Mouse (Mus musculus): ENCODE measurements at regions not wholly inside any gene's neighbourhood (a gene's known extent, or its start where the extent isn't known, plus 50 kb on each side); places are given as distances from the start of the nearest gene placed in this dataset.

DNA sequence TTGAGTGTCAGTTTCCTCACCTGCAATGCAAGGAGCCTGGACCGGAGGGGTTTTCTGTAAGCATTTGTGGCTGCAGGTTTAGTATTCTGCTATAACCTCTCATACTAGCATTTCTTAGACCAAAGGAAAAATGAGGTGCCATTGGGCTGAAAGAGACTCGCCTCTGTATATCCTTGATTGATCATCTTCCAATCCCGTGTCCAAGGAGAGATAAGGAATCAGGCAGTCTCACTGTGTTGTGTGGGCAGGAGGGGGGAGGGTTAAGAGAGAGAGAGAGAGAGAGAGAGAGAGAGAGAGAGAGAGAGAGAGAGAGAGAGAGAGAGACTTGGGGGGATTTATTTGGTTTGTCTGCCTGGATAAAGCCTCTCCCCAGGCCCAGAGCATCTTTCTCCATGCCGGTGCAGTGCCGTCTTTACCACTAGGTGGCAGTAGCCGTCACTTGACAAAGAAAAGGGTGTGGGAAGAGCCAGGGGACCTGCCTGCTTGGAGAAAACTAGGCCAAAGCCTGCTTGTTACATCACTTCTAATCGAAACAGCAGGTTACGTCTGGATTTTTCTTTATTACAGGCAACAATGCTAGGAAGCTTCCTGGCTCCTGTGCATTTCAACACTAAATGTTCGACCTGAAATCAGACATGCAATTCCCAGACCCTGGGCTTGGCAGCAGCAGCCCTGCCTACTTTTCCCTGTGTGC lies 56.1 kb upstream of the Ces5a start:
- DNase-seq, result peak; percentile 32

DNA sequence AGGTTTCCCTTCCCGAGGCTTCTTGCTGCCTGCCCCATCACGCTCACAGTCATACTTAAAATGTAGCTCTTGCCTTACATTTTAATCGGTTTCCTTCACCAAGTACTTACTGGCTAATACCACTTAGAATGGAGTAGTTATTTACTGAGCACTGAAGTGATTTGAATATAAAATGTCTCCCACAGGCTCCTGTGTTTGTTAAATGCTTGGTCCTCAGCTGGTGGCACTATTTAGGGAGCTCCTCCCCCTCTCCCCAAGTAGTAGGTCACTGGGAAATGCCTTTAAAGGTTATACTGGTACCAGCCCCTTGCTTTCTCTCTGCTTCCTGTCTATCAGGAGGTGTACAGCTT lies 56.6 kb upstream of the Ces5a start:
- no peak for DNase-seq

DNA sequence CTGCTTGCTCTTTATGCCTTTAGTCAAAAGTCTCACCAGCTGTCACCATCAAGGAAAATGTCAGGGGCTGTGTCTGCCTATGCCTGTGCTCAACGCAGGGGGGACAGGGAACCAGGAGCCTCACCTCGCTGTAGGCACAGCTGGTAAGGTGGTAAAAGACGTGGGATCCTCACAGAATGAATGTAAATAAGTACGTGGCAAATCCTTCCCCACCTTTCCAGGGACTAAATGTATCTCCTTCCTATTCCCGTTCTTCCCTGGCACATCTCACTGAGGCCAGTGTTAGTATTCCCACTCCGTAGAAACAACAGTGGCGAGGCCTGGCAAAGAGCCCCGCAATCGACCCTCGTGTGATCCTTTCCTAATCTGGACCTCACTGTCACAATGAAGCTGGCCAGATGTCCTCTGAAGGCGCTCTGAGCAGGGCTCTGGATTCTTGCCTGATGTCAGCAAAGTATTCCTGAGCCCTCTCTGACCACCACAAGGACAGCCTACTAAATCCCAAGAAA lies 63.0 kb upstream of the Ces5a start:
- DNase-seq, result no peak

DNA sequence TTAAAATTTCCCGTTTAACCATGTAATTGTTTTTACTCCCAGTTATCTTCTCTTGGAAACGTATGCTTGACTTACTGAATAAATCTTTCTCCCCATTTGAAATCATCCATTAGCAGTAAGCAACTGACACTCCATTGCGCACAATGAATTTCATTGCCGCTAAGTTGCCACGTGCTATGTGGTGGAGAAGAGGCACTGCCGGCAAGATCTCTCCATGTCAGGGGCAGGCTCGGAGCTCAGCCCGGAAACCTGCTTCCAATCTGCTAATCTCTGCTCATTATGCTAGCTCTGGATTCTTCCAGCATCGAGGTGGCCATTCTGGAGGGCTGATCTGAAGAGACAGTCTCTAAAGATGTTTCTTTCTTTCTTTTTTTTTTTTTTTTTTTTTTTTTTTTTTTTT lies 63.7 kb upstream of the Ces5a start:
- DNase-seq, result no peak

DNA sequence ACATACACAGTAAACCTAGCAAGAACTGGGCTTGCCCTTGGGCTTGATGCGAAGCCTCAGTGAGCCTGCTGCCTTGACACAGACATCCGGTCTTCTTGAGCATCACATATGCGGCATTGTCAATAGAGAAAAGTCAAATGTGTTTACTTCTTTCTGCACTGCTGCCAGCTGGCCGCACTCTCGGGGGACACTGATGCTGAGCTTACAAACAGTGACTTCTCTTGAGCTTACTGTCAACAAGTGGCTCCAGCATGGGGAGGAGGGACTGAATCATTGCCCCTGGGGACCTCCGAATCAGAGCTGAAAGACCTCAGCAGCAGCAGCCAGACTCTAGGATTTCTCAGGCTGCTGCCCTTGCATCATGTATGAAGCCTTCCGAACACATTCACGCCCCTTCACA lies 64.1 kb upstream of the Ces5a start:
- no peak for DNase-seq

DNA sequence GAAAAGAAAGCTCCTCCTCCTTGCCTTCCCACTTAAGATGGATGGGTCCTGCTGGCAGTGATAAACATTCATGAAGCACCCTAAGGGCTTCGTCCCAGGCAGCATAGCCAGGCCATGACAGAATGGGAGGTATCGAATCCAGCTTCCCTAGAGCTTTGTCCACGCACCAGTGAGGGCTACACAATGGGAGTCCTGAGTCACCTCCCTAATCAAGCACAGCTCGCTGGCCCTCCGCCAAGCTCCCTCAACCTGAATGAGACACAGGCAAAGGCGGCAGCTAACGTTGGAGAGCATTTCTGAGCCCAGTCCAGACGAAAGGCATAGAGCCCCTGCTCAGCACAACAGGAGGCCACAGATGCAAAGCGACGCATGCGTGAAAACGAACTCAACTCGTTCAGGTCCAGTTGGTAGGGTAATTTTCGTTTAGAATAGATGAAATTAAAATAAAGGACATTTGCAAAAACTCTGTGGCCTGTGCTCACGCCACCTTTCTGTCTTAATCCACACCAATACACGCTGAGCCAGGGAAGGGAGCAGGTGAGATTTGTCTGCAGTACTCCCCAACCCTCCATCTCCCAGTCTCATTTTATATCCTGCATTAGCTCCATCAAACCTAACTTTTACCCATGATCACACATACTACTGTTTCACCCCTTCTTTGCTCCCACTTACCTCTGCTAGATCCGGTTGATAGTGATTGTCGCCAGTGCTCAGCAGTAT lies 91.3 kb upstream of the Ces5a start:
- DNase-seq, result peak; percentile 31

DNA sequence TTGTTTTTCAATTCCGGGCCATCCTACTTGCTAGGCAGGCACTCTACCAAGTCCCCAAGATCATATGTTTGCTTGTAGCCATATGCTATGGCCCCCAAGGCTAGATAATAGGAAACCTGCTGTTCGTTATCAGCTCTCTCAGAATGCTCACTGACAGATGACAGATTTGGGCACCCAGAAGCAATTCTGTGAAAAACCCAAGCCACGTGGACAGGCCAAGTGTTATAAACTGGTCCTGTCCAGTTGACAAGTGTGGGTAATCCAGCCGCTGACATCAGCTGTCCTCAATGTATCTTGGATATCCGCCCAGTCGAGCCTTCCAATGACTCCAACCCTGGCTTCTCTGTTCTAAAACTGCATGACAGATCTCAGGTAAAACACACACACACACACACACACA lies 92.0 kb upstream of the Ces5a start:
- no peak for DNase-seq

DNA sequence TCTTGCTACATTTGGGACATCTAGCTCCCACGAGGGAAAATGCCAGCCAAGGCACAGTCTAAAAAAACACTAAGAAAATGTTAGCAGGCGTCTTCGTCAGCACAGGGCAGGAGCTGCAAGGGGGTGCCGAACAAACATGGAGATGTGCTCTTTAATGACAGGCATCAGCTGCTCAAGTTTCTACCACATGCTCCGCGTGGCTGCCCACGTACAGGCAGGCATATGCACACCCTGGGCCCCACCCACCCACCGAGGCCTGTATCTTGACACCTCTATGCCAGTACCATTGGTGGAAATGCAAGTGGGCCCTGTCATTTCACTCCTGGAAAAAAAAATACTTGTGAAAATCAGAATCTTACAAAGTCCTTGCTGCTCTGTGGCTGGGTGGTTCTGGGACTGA lies 97.3 kb upstream of the Ces5a start:
- DNase-seq, result no peak

DNA sequence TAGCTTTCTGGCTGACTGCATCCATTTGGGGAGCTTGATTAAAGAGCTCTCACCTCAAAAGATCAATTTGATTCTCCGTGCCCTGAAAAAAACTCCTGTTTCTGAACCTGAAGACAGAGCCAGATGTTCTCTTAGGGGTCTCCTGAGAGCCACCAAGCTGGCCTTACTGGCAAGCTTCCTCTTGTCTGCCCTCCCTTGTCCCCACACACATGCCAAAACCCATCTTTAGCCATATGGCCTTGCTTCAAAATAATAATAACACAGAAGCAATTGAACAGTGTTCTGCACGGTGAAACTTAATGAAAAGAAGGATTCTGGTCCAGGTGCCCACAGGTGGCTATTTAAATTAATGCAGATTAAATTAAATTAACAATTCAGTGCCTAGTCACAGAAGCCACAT lies 107.1 kb upstream of the Ces5a start:
- no peak for DNase-seq

DNA sequence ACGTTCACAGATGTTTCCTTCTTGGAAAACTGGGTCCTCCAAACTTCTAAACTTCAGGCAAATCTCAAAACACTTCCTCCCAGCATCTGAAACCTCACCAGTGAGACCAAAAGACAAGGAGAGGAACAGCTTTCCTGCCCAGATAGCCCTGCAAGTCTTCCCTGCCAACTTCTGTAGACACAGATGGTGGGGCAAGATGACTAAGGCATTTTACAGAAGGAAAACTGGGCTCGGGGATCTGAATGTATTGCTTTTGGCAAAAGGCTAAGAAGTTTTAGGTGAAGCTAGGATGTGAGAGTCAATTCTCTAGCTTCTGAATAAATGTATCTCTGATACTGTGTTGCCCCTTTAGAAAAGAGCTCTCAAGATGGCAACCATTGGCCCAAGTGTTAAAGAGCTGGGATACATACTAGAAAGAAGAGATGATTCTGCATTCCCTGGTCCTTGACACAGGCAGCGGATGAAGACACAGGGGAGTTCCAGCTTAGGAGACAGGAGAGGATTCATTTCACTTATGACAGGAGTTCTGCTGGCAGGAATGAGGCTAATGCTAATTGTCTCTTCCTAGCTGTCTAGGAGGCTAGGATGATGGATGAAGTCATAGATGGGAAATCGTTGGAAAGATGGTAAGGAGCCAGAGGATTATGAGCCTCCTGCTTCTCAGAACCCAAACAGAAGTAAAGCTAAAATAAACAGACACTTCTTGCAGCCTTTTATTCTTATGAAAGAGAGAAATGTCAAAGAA lies 108.0 kb upstream of the Ces5a start:
- DNase-seq, result no peak

DNA sequence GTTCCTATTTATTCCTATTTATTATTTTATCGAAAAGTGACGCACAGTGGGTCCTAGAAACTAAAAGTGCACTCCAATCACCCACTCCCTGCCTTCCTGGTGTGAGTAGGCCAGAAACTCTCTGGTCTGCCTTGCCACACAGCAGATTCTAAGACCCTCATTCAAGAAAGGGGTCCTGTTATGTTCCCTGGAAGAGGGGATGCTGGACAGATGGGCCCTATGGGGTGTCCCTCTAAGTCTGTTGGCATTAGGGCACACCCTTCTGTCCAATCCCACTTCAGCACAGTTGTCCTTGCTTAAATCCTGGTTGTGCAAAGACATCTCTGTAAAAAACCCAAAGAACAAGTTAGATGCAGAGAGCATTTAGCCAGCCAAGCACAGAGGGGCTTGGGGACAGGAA lies 117.8 kb upstream of the Ces5a start:
- DNase-seq, result no peak

DNA sequence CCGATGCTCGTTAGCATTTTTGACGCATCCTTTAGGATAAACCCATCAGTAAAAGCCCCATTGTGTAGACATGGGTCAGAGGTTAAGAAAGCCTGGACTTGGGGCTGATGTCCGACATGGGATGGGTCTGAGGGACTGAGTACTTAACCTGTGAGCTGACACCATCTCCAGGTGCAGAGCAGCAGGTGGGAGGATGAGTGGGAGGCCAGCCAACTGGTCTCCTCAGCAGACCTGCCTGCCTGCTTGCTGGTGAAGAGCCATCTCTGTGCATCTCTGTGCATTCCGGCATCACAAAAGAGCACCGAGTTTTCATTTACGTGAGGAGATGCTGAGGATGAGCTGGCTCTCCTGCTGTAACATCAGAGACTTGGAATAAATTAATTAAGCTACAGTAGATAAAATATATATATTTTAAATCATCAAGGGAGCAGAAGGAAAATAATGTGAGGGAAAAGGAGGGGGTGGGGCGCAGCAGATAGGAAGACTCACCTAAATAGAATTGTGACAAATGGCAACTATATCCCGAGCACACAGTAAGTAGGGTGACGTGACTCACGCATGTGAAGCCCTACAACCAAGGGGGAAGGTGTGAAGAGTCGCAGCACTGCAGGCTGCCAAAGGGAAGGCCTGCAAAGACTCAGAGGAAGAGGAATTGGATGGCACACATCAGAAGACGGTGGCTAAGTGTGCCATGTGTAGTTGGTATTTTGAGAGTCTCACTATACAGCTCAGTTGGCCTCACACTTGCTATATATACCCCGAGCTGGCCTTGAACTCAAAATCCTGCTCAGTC lies 118.5 kb upstream of the Ces5a start:
- no peak for DNase-seq

DNA sequence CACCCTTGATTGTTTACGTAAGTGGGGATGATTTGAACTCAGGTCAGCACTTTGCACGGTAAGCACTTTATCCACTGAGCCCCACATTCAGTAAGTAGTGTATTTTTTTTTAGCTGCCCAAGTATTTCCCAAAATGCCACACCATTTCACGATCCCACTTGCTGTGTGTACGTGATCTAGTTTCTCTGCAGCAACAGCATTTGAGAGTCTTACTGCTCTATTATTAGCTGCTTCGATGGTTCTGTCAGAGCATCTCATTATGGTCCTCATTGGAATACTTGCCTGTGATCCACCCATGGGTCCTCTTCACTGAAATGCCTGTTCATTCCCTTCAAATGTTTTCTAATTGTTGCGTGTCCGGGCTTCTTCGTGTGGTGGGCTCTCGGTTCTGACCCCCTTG lies 120.1 kb upstream of the Ces5a start:
- DNase-seq, result no peak

DNA sequence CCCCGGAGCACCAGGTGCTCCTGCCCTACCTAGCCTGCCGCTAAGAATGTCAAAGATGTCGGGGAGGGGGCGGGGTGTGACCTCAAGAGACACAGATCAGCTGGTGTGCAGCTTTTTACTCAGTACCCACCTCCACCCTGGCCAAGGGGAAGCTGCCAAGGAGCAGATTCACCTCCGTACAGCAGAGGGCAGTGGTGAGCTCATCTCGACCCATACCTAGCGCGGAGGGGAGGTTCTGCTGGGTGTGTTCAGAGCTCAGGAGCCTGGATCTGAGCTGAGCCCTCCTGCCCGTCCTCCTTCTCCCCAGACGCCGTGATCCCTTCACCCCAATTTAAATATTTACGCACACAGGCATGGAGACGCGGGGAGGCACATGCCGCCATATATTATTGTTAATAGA lies 126.1 kb upstream of the Ces5a start:
- DNase-seq, result peak; percentile 64

DNA sequence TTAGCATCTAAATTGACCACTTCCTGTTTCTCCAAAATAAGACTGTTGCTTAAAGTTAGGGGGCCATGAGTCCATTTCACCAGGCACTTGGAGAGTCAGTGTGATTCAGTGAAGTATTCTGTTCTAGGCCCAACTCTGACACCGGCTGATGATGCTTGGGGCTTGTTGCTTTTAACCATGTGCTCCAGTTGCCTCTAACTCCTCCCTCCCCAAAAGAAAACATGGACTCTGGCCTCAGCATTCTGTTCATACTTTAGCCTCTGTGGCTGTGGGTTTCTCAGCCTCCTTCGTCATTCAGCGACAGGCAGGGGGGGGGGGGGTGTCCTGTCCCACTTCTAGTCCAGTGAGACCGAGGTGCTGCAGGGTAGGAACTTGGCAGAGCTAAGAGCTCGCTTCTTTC lies 126.6 kb upstream of the Ces5a start:
- DNase-seq, result no peak

DNA sequence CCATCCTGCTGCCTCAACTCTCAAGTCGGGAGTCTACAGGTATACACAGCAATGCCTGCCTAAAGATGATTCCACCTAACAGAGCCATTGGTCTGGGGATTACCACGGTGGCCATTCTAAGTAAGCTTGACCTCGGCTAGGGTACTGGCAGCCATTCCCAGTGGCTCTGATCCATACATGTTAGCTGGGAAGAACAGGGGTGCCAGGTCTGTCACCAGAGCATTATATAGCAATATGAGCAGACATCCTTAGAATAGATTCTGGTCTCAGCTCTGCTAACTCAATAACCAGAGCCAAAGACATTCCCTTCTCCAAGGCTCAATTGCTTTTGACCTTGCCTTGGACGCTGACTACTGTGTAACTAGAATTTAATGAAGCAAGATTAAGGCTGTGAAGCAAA lies 128.2 kb upstream of the Ces5a start:
- no peak for DNase-seq

DNA sequence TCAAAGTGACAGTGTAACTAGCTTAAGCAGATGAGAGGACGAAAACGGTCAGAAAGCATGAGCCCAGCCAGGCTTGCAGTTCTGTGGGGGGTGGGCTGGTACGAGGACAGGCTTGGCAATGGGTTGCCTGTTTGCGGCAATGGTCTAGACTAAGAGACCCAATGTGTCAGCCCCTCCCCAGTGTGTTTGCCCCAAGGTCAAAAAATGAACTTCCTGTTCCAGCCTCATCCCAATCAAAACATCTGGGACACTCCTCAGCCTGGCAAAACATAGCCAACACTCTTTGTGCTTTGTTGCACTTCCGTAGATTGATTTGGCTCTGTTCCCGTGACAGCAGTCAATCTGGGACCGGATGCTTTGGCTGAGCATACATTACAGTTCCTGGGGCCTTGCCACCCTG lies 132.7 kb upstream of the Ces5a start:
- DNase-seq, result no peak

DNA sequence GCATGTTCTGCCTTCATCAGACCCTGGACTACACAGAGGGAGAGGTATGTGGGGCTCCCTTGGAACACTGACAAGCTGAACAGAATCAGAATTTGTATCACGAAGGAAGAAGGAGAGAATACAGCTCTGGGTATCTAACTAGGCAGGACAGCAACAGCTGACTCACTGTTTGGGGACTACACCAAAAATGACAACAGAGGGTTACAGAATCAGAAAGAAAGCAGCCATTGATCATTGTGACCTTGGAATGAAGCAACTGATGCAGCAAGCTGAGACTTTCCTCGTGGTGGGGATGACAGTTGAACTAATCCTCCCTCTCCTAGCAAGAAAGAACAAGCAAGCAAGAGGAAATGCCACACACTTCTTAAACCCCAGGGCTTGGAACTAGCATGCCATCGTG lies 135.0 kb upstream of the Gnao1 start:
- no peak for DNase-seq

DNA sequence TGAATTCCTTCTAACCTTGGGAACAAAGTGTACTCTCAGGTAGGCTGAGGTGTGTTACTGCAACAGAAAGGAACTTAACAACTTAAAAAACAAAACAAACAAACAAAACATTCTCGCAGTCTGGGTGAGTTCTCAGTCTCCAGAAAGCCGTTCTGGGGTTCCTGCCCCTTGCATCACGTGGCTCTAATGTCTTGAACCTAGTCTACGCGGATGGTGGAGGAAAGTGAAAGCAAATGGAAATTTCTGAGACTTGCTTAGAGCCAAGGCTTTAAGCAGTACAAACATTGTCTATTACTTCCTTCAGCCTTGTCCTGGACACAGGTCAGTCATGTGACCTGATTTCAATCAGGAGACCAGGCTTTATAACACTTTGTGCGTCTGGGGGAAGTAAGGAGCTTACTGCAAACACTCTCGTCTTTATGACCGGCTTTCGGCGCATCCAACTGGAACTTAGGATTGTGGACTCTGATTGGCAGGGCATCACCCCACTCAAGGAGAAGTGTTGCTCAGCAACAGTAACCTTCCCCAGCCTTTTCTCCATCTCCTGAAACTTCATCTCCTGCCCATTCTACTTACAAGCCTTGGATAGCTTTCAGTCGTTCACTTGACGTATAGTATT lies 125.9 kb upstream of the Gnao1 start:
- no peak for DNase-seq

DNA sequence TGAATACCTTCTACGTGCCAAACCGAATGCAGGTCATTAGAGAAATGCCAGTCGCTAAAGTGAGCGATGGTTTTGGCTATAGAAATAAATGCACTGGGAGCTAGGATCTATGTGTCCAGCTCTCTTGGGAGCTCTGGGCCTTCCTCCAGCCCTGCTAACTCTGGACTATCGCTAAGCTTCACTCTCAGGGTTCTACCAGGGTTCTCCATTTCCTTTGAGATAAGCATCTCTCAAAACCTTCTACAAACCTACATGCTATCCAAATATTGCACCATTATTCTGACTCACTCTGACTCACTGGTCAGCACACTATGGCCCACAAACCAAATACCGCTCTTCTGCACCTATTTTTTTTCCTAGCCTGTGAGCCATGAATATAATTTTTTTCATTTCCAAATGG lies 125.4 kb upstream of the Gnao1 start:
- no peak for DNase-seq

DNA sequence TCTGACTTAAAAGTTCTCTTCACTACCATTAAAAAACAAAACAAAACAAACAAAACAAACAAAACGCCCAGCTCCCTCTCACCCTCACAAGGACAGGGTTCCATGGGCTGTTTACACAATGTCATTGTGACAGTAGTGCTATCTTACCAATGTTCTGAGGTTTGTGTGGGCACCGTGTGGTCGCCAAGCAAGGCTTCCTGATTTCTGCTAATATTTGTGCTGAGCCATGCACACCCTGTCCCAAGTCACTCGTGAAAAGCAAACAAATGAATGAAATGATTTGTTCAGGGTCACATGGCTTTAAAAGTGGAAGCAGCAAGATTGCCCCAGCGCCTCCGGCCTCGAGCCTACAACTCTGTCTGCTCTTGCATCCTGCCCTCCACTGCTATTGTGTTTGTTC lies 120.9 kb upstream of the Gnao1 start:
- no peak for DNase-seq

DNA sequence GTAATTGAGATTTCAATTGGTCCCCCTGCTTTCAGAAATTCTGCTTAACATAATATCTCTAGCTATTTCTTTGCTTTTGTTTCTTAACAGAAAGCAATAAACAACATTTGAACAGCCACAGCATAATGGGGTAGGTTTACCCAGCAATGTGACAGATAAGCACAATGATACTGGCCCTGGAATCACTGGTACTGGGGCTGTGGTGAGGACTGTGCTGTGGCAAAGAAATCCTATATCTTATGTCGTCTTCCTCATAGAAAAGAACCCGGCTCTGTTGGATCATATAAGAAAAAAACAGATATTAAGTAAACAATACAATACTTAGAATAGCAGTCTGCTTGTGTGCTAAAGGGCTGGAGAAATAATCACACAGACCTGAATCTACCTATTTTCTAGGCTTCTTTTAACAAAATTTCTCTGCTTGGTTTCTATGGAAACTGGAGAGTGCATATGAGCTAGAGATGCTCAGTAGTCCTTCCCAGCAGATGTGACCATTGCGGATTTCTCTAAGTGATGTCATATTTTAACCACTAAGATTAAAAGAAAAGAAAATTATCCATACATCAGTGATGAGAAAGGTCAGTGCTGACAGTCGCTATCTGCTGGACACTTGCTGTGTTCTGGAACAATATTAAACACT lies 119.8 kb upstream of the Gnao1 start:
- no peak for DNase-seq

Data from adrenal gland, adult 8-10 months (tissue).